Mouse (Mus musculus) olfactory bulb, adult 2 months (tissue): Measurements from ENCODE around the gene Zfp12.
"Not testable (repeated sequence)": the region's sequence is repeated elsewhere in the genome, so short reads cannot be mapped to it uniquely, and the experiment has no call there.

ENCODE experiments used
- CTCF ChIP-seq: fragments of 200-500 bp; IDR thresholded peaks from 2 replicates; pipeline ENCODE4 v1.5.1; 2012; ENCODE audit warnings: low read depth, mild to moderate bottlenecking, low read length, moderate library complexity; ENCODE audit not compliant: insufficient read depth
- POLR2A ChIP-seq: fragments of 200-500 bp; IDR thresholded peaks from 2 replicates; pipeline ENCODE4 v1.6.1; 2012; ENCODE audit warnings: mild to moderate bottlenecking, low read depth, low read length, moderate library complexity; ENCODE audit not compliant: insufficient read depth

DNA sequence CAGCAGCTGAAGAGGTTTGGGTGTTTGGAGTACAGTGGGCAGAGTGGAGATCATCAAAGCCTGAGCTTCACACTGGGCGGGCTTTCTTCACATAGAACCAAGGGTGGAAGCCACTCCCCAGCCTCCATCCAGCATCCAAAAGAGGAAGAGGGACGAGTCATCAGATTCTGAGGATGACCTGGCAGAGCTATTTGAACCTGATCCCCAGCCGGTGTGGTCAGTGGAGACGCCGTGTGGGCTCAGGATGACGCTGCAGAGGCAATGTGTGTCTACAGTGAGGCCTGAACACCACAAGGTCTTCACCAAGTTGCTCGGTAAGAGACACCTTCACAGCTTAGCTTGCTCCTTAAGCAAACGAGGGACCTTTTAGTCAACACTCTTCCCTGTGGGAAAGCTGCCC lies 40.2 kb upstream of the Zfp12 start:
- TF ChIP-seq POLR2A, CTCF: not testable (repeated sequence)
